Mouse (Mus musculus): Measurements from ENCODE around the gene Mctp1.

Mctp1 gene

DNA sequence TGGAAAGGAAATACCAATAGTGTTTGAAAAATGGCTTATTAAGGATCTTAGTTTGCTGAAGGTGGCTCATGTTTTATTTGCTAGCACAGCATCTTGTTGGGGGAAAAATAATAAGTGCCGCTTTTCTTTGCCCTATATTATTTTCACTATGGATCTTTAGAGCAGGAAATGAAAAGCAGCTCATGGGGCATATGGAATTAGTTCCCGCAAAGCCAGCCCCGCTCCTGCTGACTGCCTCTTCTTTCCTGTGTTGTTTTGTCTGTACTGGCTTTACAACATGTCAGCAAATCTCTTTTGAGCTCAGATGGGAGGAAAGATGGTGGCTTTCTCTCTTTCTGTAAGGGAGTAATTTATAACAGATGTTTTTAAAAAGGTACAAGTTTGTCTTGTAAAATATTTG, 618.3 kb downstream of the Mctp1 start:
- no peak for DNase-seq

- DNase-seq, result no peak
Observed at GRCm38 (mm10) chr13:77003684-77004083, 619.3 kb downstream of the Mctp1 start.

DNA sequence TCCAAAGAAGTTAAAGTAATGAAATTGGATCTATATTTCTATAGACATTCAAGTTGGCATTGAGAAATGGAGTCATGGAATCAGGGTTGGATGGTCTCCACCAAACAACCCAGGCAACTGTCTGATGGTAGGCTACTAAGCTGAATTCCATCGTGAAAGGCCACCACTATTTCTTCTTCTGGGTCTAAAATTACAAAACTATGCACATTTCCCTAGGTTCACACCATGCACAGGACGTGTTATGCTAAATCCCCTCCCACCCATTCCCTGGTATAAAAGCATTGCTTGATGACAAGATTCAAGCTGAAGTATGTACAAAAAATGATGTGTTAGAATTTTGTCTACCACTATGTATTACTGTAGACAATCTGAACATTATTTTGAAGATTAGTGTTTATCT, 634.5 kb downstream of the Mctp1 start:
- no peak for DNase-seq

DNA sequence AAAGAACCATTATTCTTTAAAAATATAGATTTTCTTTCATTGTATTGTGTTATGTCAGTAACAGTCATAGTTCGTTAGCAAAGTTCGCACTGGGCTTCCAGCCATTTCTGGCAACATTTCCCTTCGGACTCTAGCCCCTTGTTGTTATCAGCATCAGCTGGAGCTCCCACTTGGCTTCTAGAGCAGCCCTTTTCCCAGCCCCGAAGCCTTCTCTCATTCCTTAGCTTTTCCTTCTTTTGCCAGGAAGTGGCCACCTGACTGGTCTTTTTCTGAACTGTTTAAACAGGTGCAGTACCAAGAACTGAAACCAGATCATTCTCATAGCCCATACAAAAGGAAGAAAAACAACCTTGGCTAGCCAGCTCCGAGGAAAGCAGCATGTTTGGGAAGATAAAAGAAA, 645.3 kb downstream of the Mctp1 start:
- peak; percentile 11 for DNase-seq

- no peak for DNase-seq
Observed at GRCm38 (mm10) chr13:77043375-77043774, 659.0 kb downstream of the Mctp1 start.

- no peak for DNase-seq
Observed at GRCm38 (mm10) chr13:77045375-77045774, 661.0 kb downstream of the Mctp1 start.

GRCm38 (mm10) chr13:77046416-77046815, 662.1 kb downstream of the Mctp1 start:
- no peak for DNase-seq

DNA sequence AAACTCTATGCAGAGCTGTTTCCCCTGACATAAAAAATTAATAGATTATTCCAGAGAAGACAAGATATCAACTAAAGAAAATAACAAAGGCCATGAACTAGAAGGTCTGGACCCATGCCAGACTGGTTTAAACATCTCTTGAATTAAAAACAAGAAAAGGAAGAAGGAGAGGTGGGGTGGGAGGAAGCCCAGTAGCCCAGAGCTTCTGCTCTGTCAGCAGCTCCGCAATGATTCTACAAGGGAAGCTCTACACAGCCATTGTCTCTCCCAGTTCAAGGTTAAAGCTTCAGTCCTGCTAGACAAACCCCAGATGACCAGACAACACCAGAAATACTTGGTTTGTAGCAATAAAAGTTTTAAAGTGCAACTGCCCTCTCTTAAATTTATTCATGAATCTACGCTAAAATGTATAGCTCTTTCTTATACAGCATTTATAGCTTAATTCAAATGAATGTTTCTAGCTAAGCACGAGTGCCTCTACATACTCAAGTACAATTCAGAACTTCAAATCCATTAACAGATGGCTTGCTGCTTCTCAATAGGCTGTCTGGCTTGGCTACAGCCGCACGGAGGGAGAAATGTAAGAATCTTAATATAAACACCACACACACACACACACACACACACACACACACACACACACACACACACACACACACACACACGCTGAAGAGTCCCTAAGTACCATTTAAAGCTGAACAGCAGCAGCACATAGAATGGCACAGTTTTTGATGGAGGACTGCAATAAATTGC, 663.0 kb downstream of the Mctp1 start:
- DNase-seq, result peak; percentile 25

- DNase-seq, result no peak
Observed at GRCm38 (mm10) chr13:77048461-77048860, 664.1 kb downstream of the Mctp1 start.

- no peak for DNase-seq
Observed at GRCm38 (mm10) chr13:77049736-77050135, 665.4 kb downstream of the Mctp1 start.

GRCm38 (mm10) chr13:77063221-77063620, 678.9 kb downstream of the Mctp1 start:
- DNase-seq, result no peak

- DNase-seq, result no peak
Observed at GRCm38 (mm10) chr13:77068847-77069246, 684.5 kb downstream of the Mctp1 start.

DNA sequence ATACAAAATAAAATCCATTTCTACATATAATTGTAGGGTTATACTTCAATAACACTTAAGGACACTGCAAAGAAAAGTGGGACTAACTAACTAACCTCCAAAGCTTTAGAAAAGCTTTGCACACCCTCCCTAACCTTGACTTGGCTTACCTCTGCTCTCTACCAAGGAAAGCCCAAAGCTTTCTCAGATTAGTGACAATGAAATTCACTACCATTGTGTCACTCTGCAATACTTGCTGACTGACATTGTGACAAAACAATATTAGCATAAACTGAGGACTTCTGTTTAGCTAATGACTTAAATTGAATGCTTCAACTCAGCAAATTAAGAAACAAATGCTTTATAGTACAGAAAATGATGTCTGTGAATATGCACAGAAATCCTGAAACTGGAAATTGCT, 687.7 kb downstream of the Mctp1 start:
- no peak for DNase-seq

Data from kidney, postnatal 10 days (tissue).